Mouse (Mus musculus) limb, embryonic 14.5 days (tissue): Measurements from ENCODE around the gene Lkaaear1. TPM values are rescaled to one million over a fixed set of nuclear protein-coding genes. Genes with fewer than 3 reads are reported as not detected.

ENCODE experiments used
- ATAC-seq: fragments of 200-750 bp; cut with Nextera tagmentation; 2 replicates; pipeline ENCODE4 v1.8.0; 2017; ENCODE audit warnings: low read depth, moderate number of reproducible peaks, moderate TSS enrichment; ENCODE audit not compliant: low FRiP score
- DNase-seq: peaks from one replicate; pipeline ENCODE4 v3.0.0-alpha.2; 2015; ENCODE audit warnings: low spot score
- H3K27ac ChIP-seq: fragments of 300-500 bp; sonication (generic); replicated peaks from 2 replicates; pipeline ENCODE4 v1.5.1; 2014; ENCODE audit warnings: low read depth, mild to moderate bottlenecking, low read length, moderate library complexity, mixed read lengths
- H3K27me3 ChIP-seq: fragments of 300-500 bp; sonication (generic); 2 replicates; pipeline ENCODE4 v1.6.1; 2014; ENCODE audit warnings: low read length, mixed read lengths; ENCODE audit not compliant: control insufficient read depth, insufficient read depth
- H3K36me3 ChIP-seq: fragments of 300-500 bp; sonication (generic); 2 replicates; pipeline ENCODE4 v1.6.1; 2014; ENCODE audit warnings: mild to moderate bottlenecking, low read length, moderate library complexity, mixed read lengths; ENCODE audit not compliant: control insufficient read depth, insufficient read depth
- H3K4me1 ChIP-seq: fragments of 300-500 bp; sonication (generic); 2 replicates; pipeline ENCODE4 v1.6.1; 2014; ENCODE audit warnings: antibody characterized with exemption, low read length, mixed read lengths; ENCODE audit not compliant: control insufficient read depth, insufficient read depth
- H3K4me2 ChIP-seq: fragments of 300-500 bp; sonication (generic); replicated peaks from 2 replicates; pipeline ENCODE4 v1.6.1; 2014; ENCODE audit warnings: low read depth, mild to moderate bottlenecking, low read length, moderate library complexity; ENCODE audit not compliant: severe bottlenecking
- H3K4me3 ChIP-seq: fragments of 300-500 bp; sonication (generic); replicated peaks from 2 replicates; pipeline ENCODE4 v1.5.1; 2014; ENCODE audit warnings: low read length
- H3K9ac ChIP-seq: fragments of 300-500 bp; sonication (generic); 2 replicates; pipeline ENCODE4 v1.6.1; 2014; ENCODE audit warnings: mild to moderate bottlenecking, low read depth, low read length, moderate library complexity; ENCODE audit not compliant: severe bottlenecking
- H3K9me3 ChIP-seq: fragments of 300-500 bp; sonication (generic); 2 replicates; pipeline ENCODE4 v1.6.1; 2016; ENCODE audit warnings: low read length; ENCODE audit not compliant: control insufficient read depth
- POLR2A ChIP-seq: fragments of 200-500 bp; IDR thresholded peaks from 2 replicates; pipeline ENCODE4 v1.8.0; 2012; ENCODE audit warnings: inconsistent platforms, mild to moderate bottlenecking, moderate library complexity, borderline replicate concordance; ENCODE audit not compliant: insufficient read depth, insufficient read length; ENCODE audit errors: extremely low read depth
- WGBS: fragments of 180-500 bp; shearing (Covaris S2); extraction: QIAGEN DNeasy Blood & Tissue Kit; methylation state at CpG from one replicate; pipeline ENCODE4 v1.1.7; 2014; 5-methylcytosine and 5-hydroxymethylcytosine counted together
- polyA plus RNA-seq, 2 experiments: library from polyadenylated mRNA; depleted of rRNA in 1 of 2; stranded (reverse) in 1 of 2; unstranded in 1 of 2; fragments of >200 nt; fragmentation: Nextera tagmentation in 1 of 2; extraction: Ambion mirVana in 1 of 2; gene quantifications; 2 replicates each; pipeline versions ENCODE4 v1.2.1 to v1.2.3; 2012 to 2014

Gene Lkaaear1
- polyA plus RNA-seq, 2 experiments: not detected

DNA sequence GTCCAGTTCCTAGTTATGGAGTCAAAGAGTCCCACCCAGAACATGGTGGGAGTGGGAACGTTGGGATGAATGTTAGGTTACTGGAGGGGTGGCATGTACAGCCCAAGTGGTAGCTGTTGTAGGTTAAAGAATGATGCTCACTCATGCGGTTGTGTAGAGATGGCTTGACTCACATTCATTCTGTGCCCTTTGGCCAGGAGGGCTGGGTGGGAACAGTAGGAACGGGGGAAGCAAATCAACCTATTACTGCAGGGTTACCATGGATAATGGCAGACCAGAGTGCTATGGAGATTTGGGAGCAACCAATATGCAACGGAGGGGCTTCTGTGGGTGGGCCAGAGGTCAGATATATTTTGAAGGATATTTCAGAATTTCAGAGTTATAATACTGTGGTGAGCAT, 23.3 kb downstream of the Lkaaear1 start:
- no peak overlapping the region for H3K9ac ChIP-seq
- H3K4me2 ChIP-seq: no peak overlapping the region
- H3K27ac ChIP-seq: no peak overlapping the region
- H3K4me3 ChIP-seq: no peak overlapping the region
- no peaks in the 10 kb centered on the region for H3K9me3 ChIP-seq
- peaks cover 35% of the 10 kb centered on the region for H3K27me3 ChIP-seq
- H3K4me1 ChIP-seq: peaks cover 21% of the 10 kb centered on the region
- no peaks in the 10 kb centered on the region for H3K36me3 ChIP-seq
- 86% methylated on average over 4 of the region's 4 CpGs for WGBS
- no peak for TF ChIP-seq POLR2A
- ATAC-seq (no peak), DNase-seq (no peak)

DNA sequence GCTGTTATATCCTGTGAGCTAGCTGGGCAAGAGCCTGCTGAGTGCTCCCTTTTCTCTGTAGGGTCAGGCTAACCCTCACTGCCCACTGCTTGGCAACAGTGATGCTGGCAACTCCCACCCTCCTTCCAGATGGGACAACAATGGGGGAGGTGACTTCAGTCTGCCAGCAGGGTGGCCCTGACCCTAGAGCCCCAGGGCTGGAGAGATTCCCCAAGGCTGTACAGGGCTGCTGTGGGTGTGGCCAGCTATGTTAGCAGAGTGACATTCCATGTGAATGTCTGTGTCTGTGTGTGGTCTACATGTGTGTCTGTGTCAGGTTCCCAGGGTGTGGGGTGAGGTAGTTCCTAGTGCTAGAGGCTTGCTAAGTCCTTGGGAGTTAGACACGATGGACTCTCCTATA, 24.7 kb downstream of the Lkaaear1 start:
- no peak for TF ChIP-seq POLR2A
- no peak overlapping the region for H3K9ac ChIP-seq
- no peak for ATAC-seq
- peaks cover 14% of the 10 kb centered on the region for H3K4me1 ChIP-seq
- no peak overlapping the region for H3K4me3 ChIP-seq
- H3K36me3 ChIP-seq: no peaks in the 10 kb centered on the region
- H3K9me3 ChIP-seq: no peaks in the 10 kb centered on the region
- H3K27me3 ChIP-seq: peaks cover 44% of the 10 kb centered on the region
- WGBS: 52% methylated on average over 1 of the region's 1 CpGs
- H3K27ac ChIP-seq: no peak overlapping the region
- no peak for DNase-seq
- no peak overlapping the region for H3K4me2 ChIP-seq

DNA sequence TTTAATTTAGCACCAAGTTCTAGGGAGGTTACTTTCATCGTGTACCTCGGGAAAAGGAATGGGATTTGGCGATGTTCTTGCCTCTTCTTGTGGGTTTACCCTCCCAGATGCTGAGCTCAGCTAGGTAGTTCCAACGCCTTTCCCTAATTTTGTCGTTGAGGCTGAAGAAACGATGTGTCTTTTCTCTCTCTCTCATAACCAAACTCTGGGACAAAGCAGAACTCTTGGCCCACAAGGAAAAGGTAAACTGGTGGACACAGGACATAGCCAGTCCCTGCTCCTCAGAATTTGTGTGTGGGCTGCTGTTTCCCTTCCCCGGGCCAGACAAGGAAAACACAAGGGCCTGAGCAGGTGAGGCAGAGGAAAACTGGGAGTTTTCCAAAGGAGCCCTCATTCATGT, 26.3 kb downstream of the Lkaaear1 start:
- WGBS: 27% methylated on average over 7 of the region's 7 CpGs
- DNase-seq (no peak), ATAC-seq (no peak)
- H3K4me1 ChIP-seq: peaks cover 14% of the 10 kb centered on the region
- H3K27ac ChIP-seq: no peak overlapping the region
- H3K27me3 ChIP-seq: peaks cover 44% of the 10 kb centered on the region
- no peak overlapping the region for H3K9ac ChIP-seq
- H3K36me3 ChIP-seq: no peaks in the 10 kb centered on the region
- no peak for TF ChIP-seq POLR2A
- no peaks in the 10 kb centered on the region for H3K9me3 ChIP-seq
- H3K4me3 ChIP-seq: peak overlapping the region; percentile 46; the same call in 1 of the 2 replicates
- no peak overlapping the region for H3K4me2 ChIP-seq

DNA sequence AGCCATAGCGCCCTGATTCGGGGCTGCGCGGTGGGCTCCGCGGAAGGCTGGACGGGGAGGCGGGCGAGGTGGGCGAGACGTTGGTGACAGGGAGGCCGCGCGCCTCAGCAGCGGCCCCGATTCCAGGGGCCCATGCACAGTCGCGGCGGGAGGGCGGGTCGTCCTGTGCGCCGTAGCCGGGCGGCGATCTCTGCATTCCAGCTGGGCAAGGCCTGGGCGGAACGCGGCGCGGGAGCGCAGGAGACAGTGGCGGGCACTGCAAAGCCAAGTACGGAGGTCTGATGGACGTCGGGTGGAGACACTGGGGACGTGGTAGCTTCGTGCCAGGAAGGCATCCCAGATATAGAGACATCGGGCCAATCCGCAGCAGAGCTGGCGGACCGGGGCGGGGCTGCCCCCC, 26.9 kb downstream of the Lkaaear1 start, which contains the start of gene Sox18:
Sox18 (minus strand) TSS at position 315 of the 400 bp plus-strand sequence.
- ATAC-seq: no peak; the same call in 1 of the 2 replicates
- peaks cover 14% of the 10 kb centered on the region for H3K4me1 ChIP-seq
- peaks cover 44% of the 10 kb centered on the region for H3K27me3 ChIP-seq
- DNase-seq: no peak
- under 1% methylated on average over 39 of the region's 43 CpGs for WGBS
- TF ChIP-seq POLR2A: no peak
- peak within 1 kb of the TSS; percentile 78 for H3K4me2 ChIP-seq
- H3K4me3 ChIP-seq: peak within 1 kb of the TSS; percentile 46
- no peak within 1 kb of the TSS for H3K27ac ChIP-seq
- no peaks in the 10 kb centered on the region for H3K36me3 ChIP-seq
- H3K9me3 ChIP-seq: no peaks in the 10 kb centered on the region
- peak within 1 kb of the TSS; percentile 45 for H3K9ac ChIP-seq

DNA sequence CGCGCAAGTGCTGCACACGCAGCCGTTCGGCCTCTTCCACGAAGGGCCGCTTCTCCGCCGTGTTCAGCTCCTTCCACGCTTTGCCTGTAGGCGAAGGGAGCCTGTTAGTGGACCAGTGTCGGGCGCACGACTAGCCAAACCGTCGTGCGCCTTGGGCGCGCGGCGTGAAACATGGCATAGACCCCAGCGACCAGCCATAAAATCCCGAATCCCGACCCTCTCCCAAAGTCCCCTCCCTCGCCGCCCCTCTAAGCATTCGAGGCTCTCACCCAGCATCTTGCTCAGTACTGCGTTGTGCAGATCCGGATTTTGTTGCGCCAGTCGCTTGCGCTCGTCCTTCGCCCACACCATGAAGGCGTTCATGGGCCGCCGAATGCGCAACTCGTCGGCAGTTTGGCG, 27.3 kb downstream of the Lkaaear1 start:
- peak overlapping the region; percentile 45 for H3K9ac ChIP-seq
- peak overlapping the region; percentile 46 for H3K4me3 ChIP-seq
- TF ChIP-seq POLR2A: no peak
- ATAC-seq (no peak; the same call in 1 of the 2 replicates), DNase-seq (no peak)
- 1% methylated on average over 32 of the region's 41 CpGs for WGBS
- H3K27ac ChIP-seq: no peak overlapping the region
- peaks cover 14% of the 10 kb centered on the region for H3K4me1 ChIP-seq
- peaks cover 44% of the 10 kb centered on the region for H3K27me3 ChIP-seq
- H3K4me2 ChIP-seq: peak overlapping the region; percentile 78
- no peaks in the 10 kb centered on the region for H3K9me3 ChIP-seq
- H3K36me3 ChIP-seq: no peaks in the 10 kb centered on the region
